ENCODE assay signal across 8 mouse cellular contexts in genomic region chr1:95665951-95666484, GRCm38 (mm10). TPM values are rescaled to one million over a fixed set of nuclear protein-coding genes. Genes with fewer than 3 reads are reported as not detected.
DNase-seq lines count a peak whose midpoint lies in the region; ATAC-seq and TF ChIP-seq lines count a peak whose summit lies in the region.

No protein-coding gene starts in this region.

- H3K4me3 ChIP-seq in heart, adult 2 months = peak overlapping the region; percentile 47
- H3K4me3 ChIP-seq in intestine, embryonic 16.5 days (ENCODE audit: low read length) = peak overlapping the region; percentile 64
- peak overlapping the region; percentile 59 for H3K4me3 ChIP-seq in lung, embryonic 14.5 days (ENCODE audit: low read depth, low read length)
- peak overlapping the region; percentile 65 for H3K4me3 ChIP-seq in neural tube, embryonic 14.5 days (ENCODE audit: low read depth, low read length)

- no peaks in the 10 kb centered on the region for H3K79me2 ChIP-seq in heart, adult 2 months (replicated peaks; ENCODE audit: control insufficient read depth, insufficient read depth, low read length)

- no peak for TF ChIP-seq CTCF in brain, embryonic 14.5 days (IDR thresholded peaks at IDR 0.05; ENCODE audit: borderline replicate concordance, extremely low read depth, insufficient read depth, insufficient read length)
- no peak for TF ChIP-seq CTCF in heart, adult 2 months (IDR thresholded peaks at IDR 0.05)
- no peak for TF ChIP-seq CTCF in lung, embryonic 14.5 days (IDR thresholded peaks at IDR 0.05; ENCODE audit: low read depth)

- no peaks in the 10 kb centered on the region for H3K27me3 ChIP-seq in heart, adult 2 months (ENCODE audit: control insufficient read depth, insufficient read depth, low read length)
- peaks cover 7% of the 10 kb centered on the region; the same call in 1 of the 2 replicates for H3K27me3 ChIP-seq in intestine, embryonic 16.5 days (replicated peaks; ENCODE audit: control insufficient read depth, insufficient read depth, low read length)
- H3K27me3 ChIP-seq in lung, embryonic 14.5 days (ENCODE audit: insufficient read depth, low read length) = no peaks in the 10 kb centered on the region
- H3K27me3 ChIP-seq in neural tube, embryonic 14.5 days (ENCODE audit: control insufficient read depth, insufficient read depth, low read length) = no peaks in the 10 kb centered on the region

- peak; percentile 15 to 43 for DNase-seq in adrenal gland, adult (ENCODE audit: inconsistent age in 2 of 2, low spot score in 1 of 2)
- no peak for DNase-seq in adrenal gland, adult 8-10 months
- DNase-seq in brain, embryonic 14.5 days (ENCODE audit: low read depth) = peak; percentile 76
- DNase-seq in heart, adult 2 months = peak; percentile 53 to 65
- peak; percentile 80 for DNase-seq in lung, embryonic 14.5 days

- peak overlapping the region; percentile 42 for H3K27ac ChIP-seq in heart, adult 2 months
- H3K27ac ChIP-seq in intestine, embryonic 16.5 days (ENCODE audit: low read length) = no peak overlapping the region
- H3K27ac ChIP-seq in lung, embryonic 14.5 days (ENCODE audit: low read depth) = peak overlapping the region; percentile 2; the same call in 1 of the 2 replicates
- H3K27ac ChIP-seq in neural tube, embryonic 14.5 days (ENCODE audit: low read depth, low read length) = peak overlapping the region; percentile 65; the same call in 1 of the 2 replicates

- peaks cover 5% of the 10 kb centered on the region for H3K36me3 ChIP-seq in heart, adult 2 months (ENCODE audit: control insufficient read depth, insufficient read depth, low read length)
- H3K36me3 ChIP-seq in intestine, embryonic 16.5 days (ENCODE audit: control insufficient read depth, insufficient read depth, low read length) = no peaks in the 10 kb centered on the region
- H3K36me3 ChIP-seq in lung, embryonic 14.5 days (ENCODE audit: insufficient read depth) = no peaks in the 10 kb centered on the region
- H3K36me3 ChIP-seq in neural tube, embryonic 14.5 days (ENCODE audit: control insufficient read depth, insufficient read depth, low read length) = no peaks in the 10 kb centered on the region

- H3K4me2 ChIP-seq in intestine, embryonic 16.5 days (ENCODE audit: low read depth, low read length) = peak overlapping the region; percentile 99
- peak overlapping the region; percentile 86 for H3K4me2 ChIP-seq in lung, embryonic 14.5 days
- H3K4me2 ChIP-seq in neural tube, embryonic 14.5 days (ENCODE audit: low read depth, low read length) = peak overlapping the region; percentile 79

- no peak for ATAC-seq in intestine, embryonic 16.5 days
- ATAC-seq in lung, embryonic 14.5 days (ENCODE audit: insufficient read depth) = peak; percentile 7; the same call in 1 of the 2 replicates
- no peak for ATAC-seq in neural tube, embryonic 14.5 days (ENCODE audit: low read depth)
- no peak for ATAC-seq in erythroid progenitor cell, adult 5-6 weeks (replicated peaks; ENCODE audit: low FRiP score, poor library complexity, severe bottlenecking)

- H3K9ac ChIP-seq in heart, adult 2 months (ENCODE audit: low read depth, low read length) = no peak overlapping the region
- H3K9ac ChIP-seq in intestine, embryonic 16.5 days (ENCODE audit: low read depth, low read length) = no peak overlapping the region
- H3K9ac ChIP-seq in lung, embryonic 14.5 days = peak overlapping the region; percentile 53
- peak overlapping the region; percentile 79 for H3K9ac ChIP-seq in neural tube, embryonic 14.5 days (replicated peaks; ENCODE audit: low read depth, low read length)

- TF ChIP-seq POLR2A in brain, embryonic 14.5 days (IDR thresholded peaks at IDR 0.05; ENCODE audit: borderline replicate concordance, extremely low read depth, insufficient read depth, insufficient read length, poor library complexity, severe bottlenecking) = no peak
- peak; percentile 23; the same call in 1 of the 2 replicates for TF ChIP-seq POLR2A in heart, adult 2 months (IDR thresholded peaks at IDR 0.05; ENCODE audit: insufficient read depth, low read depth, low read length)

- WGBS in heart, adult 2 months = 4% methylated on average over 17 of the region's 17 CpGs
- 3% methylated on average over 17 of the region's 17 CpGs for WGBS in intestine, embryonic 16.5 days
- WGBS in lung, embryonic 14.5 days = 1% methylated on average over 17 of the region's 17 CpGs
- under 1% methylated on average over 17 of the region's 17 CpGs for WGBS in neural tube, embryonic 14.5 days

- intact Hi-C loops in heart, adult 2 months (cut with DNase I) = loop anchor here (1.0 to 5.0 kb wide), 5 partner anchors 48 to 353 kb away; partner anchors contain the start of gene Fam174a

- peaks cover 5% of the 10 kb centered on the region for H3K4me1 ChIP-seq in heart, adult 2 months (ENCODE audit: control insufficient read depth, insufficient read depth, low read length)
- H3K4me1 ChIP-seq in intestine, embryonic 16.5 days (ENCODE audit: control insufficient read depth, insufficient read depth, low read length) = peaks cover 3% of the 10 kb centered on the region; the same call in 1 of the 2 replicates
- H3K4me1 ChIP-seq in lung, embryonic 14.5 days (ENCODE audit: insufficient read depth) = no peaks in the 10 kb centered on the region
- H3K4me1 ChIP-seq in neural tube, embryonic 14.5 days (ENCODE audit: control insufficient read depth, insufficient read depth, low read length) = 0 out of 2 replicates have a peak, but pooled peaks cover 8% of the 10 kb centered on the region

- peak; percentile 46; the same call in 1 of the 2 replicates for TF ChIP-seq EP300 in heart, adult 2 months (IDR thresholded peaks at IDR 0.05; ENCODE audit: insufficient read depth, low read depth, low read length)

- H3K9me3 ChIP-seq in intestine, embryonic 16.5 days (ENCODE audit: control insufficient read depth, low read length) = no peaks in the 10 kb centered on the region
- H3K9me3 ChIP-seq in lung, embryonic 14.5 days (ENCODE audit: low read depth, low read length) = no peaks in the 10 kb centered on the region
- no peaks in the 10 kb centered on the region for H3K9me3 ChIP-seq in neural tube, embryonic 14.5 days (ENCODE audit: control insufficient read depth, low read length)

RNA-seq across cellular contexts. Expression of gene St8sia4, which starts 1.4 kb away (rescaled TPM):
- 1 to 10 TPM; 1.4 to 4.4 (median 3.4) TPM for total RNA-seq in adrenal gland, adult 8-10 months (2022)
- polyA plus RNA-seq in brain, embryonic 14.5 days (2012; rRNA removed) = 13.7 and 22.2 TPM in 2 replicates
- 1 to 10 TPM; 5.7 to 7.1 TPM for total RNA-seq in heart, adult 2 months (2021)
- 1.5 and 3.0 TPM in 2 replicates for polyA plus RNA-seq in heart, adult 2 months (2012; rRNA removed)
- polyA plus RNA-seq in intestine, embryonic 16.5 days (2015; fragmentation: Nextera tagmentation; extraction: Ambion mirVana) = 2.3 and 3.0 TPM in 2 replicates
- 15.9 and 16.3 TPM in 2 replicates for polyA plus RNA-seq in lung, embryonic 14.5 days (2014; fragmentation: Nextera tagmentation; extraction: Ambion mirVana)
- 50.1 and 53.5 TPM in 2 replicates for polyA plus RNA-seq in neural tube, embryonic 14.5 days (2014; fragmentation: Nextera tagmentation; extraction: Ambion mirVana)
- 18.7 and 21.4 TPM in 2 replicates for total RNA-seq in erythroid progenitor cell, adult 5-6 weeks (2015; ENCODE audit: low replicate concordance)
- 10.4 and 12.5 TPM in 2 replicates for total RNA-seq in erythroid progenitor cell, adult 5-6 weeks (2017; ENCODE audit: low replicate concordance)

Comparison
In these comparisons a context has a peak if more than half of its experiments do, and no peak if none do; other contexts are left out.
1. H3K9ac ChIP-seq: peak in lung, embryonic 14.5 days (single experiment) and neural tube, embryonic 14.5 days (single experiment); none in heart, adult 2 months (single experiment) and intestine, embryonic 16.5 days (single experiment).
2. Peak in every context shown above with its lines, with median percentiles within 50 percentile points of each other: H3K4me3 ChIP-seq and H3K4me2 ChIP-seq.